Mouse (Mus musculus) thymus, postnatal 14 days (tissue): ENCODE results near the gene Ipo8.

Source experiments
- DNase-seq: peaks from one replicate; pipeline ENCODE4 v3.0.0; 2021

Ipo8 gene

DNA sequence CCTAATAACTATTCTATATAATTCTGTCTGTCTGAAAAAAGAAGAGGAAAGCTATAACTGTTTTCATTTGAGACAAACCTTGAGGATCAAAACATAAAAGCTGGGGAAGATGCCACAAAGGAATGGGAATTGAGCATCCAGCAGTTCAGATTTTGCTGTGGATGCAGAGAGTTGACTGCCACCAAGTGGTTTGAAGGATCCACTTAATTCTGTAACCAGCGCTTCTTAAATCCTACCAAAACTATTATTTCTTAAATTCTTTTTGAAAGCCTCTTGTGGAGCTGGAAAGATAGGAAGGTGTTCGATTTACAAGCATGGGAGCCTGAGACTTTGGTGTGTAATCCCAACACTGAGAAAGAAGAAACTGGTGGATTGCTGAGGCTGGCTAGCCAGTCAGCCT is 79.9 kb downstream of the Ipo8 start:
- no peak for DNase-seq

DNA sequence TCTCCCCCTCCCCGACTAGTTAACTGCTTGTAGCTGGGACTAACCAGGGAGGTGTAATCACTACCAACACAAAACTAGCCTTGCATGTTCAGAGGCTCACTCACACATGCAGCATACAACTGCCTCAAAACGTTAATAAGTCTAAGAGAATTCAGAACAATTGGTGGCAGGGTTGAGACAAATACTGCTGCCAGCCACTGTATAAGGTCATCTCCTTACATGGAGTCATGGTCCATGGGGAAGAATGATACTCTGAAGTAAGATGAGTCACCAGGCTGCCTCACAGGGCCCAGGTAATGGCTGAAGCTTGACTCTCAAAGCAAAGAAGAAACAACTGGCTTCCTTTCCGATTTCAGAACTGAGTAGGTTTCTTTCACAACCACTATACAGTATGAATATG is 81.1 kb downstream of the Ipo8 start:
- DNase-seq: no peak

DNA sequence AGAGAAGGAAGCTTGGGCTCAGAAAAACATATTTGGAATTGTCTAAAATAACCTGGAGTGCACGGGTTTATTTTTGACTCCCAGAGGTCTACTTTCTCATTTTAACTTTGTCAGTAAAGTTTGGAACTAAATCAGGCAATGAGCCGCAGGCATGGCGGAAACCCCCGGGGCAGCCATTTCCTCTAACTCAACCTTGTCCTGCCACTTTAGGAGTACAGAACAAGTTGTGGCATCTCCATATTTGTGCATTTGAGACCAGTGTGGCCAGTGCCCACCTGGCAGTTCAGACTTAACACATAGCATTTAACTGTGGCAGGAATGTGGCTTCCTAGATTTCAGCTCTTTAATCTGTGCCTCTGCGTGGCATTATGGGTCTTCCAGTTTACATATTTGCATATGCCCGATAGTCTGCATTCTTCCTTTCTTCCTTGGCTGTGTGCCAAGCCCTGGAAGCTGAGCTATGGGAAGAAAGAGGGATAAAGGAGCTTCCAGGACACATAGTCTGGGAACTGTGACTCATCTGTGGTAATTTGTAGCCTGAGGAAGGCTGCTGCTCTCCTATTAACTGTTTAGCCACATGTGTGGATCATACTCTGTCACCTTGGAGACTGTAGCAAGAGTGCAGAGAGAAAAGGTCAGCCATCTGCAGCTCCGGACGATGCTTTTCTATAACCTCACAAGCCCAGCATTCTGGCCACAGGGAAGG is 90.6 kb downstream of the Ipo8 start:
- DNase-seq: no peak

DNA sequence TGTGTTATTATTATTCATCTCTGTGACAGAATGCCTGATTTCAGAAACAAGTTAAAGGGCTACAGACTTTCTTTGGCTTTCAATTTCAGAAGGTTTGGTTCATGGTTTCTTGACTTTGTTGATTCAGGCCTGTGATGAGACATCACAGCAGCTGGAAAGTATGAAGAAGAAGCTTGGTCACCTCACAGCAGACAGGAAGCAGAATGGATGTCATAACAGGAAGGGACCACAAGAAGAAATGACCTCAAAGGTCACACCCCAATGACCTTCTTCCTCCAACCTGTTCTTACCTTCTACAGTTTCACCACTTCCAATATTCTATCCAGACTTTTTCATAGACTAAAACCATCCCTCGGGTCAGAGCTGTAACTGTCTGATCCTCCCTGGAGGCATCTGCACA is 94.9 kb downstream of the Ipo8 start:
- no peak for DNase-seq

DNA sequence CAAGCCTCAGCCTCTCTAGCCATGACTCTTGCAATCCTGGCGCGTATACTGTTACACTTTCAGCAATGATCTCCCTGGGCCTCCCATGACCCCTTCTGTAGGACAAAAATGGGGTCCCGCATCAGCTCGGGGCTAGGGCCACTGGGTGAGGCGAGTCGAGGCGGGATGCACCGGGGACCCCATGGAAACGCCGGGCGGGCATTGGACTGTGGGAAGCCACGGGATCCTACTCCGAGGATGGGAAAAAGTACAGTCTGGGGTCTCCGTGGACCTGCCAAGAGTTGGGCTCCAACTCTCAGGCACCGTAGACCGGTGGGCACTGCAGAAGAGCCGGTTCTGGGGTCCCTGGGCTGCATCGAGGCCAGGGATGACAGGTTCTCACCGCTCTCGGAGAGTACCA is 97.3 kb downstream of the Ipo8 start:
- no peak for DNase-seq

DNA sequence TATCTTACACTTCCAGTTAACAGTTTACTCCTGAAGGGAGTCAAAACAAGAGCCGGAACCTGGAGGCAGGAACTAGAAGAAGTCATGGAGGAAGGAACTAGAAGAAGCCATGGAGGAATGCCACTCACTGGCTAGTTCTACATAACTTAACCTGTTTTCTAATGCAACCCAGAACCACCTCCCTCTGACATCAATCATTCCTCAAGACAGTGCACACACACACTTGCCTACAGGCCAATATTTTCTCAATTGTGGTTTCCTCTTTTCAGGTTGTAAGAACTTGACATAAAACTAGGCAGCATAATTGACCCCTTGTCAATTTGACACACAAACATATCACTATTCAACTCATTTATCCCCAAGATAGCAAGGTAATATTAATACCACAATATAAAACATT is 98.3 kb downstream of the Ipo8 start:
- no peak for DNase-seq

DNA sequence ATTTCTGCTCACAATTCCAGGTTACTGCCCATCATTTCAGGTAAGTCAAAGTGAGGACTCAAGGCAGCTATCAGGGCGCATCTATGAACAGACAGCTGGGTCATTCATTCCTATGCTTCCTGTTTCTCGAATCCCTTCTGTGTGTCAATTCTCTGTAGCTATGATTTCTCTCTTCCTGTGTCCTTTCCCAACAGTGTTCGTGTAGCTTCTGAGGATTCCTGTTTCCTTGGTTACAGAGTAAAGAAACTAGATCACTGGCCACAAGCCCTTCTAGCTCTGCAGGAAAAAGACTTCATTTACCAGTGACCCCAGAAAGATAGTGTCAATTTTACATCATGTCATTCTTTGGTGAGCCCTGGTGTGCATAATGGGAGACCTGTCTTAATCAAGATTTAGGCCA is 102.7 kb downstream of the Ipo8 start:
- no peak for DNase-seq

DNA sequence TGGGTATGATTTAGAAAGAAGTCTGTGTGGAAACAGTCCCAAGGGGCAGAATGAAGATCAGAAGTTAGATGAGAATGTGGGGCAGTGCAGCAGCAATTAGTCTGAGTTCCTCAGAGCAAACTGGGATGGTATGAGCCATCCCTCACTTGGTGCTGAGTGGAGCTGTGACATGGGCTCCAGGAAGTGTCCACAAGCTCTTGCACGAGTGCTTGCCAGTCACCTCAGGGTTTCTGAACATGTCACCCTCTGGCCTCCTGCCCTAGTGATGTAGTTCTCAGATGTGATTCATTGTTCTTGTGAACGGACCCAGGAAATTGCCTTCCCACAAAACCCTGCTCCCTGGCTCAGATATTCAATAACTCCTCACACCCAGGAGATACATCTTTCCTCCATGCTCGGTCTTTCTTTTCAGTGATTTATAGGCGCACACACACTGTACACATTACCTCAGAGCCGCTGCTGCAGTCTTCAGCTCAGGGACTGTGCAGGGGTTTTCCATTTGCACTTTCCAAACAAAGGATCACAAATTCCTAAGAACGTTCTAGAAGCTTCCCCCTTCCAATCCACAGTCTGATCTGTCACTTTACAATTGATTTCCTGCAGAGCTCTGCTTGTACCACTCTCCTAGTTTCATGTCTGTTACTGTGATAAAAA is 103.3 kb downstream of the Ipo8 start:
- no peak for DNase-seq

DNA sequence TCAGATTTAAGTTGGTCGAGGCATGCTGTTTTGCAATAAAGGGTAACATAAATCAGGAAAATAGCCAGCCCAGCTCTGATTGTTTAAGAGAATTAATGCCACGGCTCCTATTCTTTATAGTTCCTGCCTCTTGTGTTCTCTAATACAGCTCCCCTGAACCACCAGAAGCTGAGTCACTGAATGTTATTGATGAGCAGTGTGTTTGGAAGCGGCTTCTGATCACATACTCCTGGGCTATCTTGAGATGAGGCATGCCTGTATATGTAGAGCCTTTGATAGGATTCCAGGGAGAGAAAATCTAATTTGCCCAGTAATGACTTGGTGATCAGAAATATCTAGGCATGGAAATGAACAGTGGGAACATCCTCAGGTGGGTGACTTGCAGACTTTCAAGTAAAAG is 106.8 kb downstream of the Ipo8 start:
- DNase-seq: no peak
